Mouse (Mus musculus) brain, embryonic 14.5 days (tissue): ENCODE results near the gene Upf2. TPM values are rescaled to one million over a fixed set of nuclear protein-coding genes. Genes with fewer than 3 reads are reported as not detected.

Experiments used
- DNase-seq: peaks from one replicate; pipeline ENCODE4 v3.0.0-alpha.2; 2011; ENCODE audit warnings: low read depth
- CTCF ChIP-seq: fragments of 200-500 bp; IDR thresholded peaks from 2 replicates; pipeline ENCODE4 v1.5.1; 2012; ENCODE audit warnings: inconsistent platforms, mild to moderate bottlenecking, moderate library complexity, borderline replicate concordance; ENCODE audit not compliant: insufficient read depth, insufficient read length; ENCODE audit errors: extremely low read depth
- POLR2A ChIP-seq: fragments of 200-500 bp; IDR thresholded peaks from 2 replicates; pipeline ENCODE4 v1.6.1; 2012; ENCODE audit warnings: mild to moderate bottlenecking, inconsistent platforms, borderline replicate concordance; ENCODE audit not compliant: poor library complexity, insufficient read depth, insufficient read length, severe bottlenecking; ENCODE audit errors: extremely low read depth
- polyA plus RNA-seq: library from polyadenylated mRNA; depleted of rRNA; stranded (reverse); fragments of >200 nt; gene quantifications from 2 replicates; pipeline ENCODE4 v1.2.3, GENCODE M21; 2012; rRNA removed

Gene Upf2
- polyA plus RNA-seq, 1 experiment, result 16.6 TPM

DNA sequence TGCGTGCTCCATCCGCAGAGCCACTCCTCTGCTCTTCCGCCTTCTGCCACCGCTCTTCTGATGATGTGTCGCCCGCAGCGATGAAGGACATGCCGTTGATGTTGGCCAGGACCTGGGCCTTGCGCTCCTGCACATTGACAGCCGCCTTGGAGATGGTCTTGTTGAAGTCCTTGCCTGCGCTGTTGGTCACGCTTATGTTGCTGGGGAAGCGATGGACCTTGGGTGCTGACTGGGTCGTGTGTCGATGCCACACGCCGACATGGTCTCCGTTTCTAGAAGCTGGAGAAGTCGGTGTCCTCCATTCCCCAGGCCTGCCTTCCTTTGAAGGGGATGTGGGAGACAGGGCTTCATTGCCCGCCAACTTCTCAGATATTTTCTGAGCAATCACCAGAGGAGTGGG lies 149.5 kb downstream of the Upf2 start:
- TF ChIP-seq CTCF (no peak), POLR2A (no peak)
- no peak for DNase-seq

DNA sequence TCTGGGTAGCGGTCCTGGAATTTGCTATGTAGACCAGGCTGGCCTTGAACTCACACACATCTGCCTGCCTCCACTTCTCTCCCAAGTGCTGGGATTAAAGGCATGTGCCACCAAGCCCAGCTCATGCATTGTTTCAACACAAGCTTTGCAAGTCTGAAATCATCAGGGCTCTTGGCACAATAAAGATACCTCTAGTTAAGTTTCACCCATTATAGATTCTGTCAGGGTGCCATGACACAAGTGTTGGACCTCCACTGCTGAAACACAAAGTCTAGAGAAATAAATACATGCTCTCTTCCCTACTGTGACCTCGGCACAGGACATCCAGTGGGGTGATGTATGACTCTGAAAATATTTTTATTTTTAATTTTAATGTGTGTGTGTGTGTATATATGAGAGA lies 154.2 kb downstream of the Upf2 start:
- no peak for DNase-seq
- no peak for TF ChIP-seq CTCF
- no peak for TF ChIP-seq POLR2A

Other genes starting within 250 kb of the Upf2 start
- 5.2 and 7.3 TPM in 2 replicates for gene Camk1d, start 237.0 kb upstream of the Upf2 start, polyA plus RNA-seq
- gene Nudt5, start 106.5 kb upstream of the Upf2 start, polyA plus RNA-seq, result 16.6 and 19.4 TPM in 2 replicates
- gene Cdc123, start 106.3 kb upstream of the Upf2 start, polyA plus RNA-seq, result 151 and 186 TPM in 2 replicates
- gene Gm13199, start 88.5 kb upstream of the Upf2 start, polyA plus RNA-seq, result 6.2 and 12.1 TPM in 2 replicates
- 156 and 186 TPM in 2 replicates for gene Sec61a2, start 56.0 kb upstream of the Upf2 start, polyA plus RNA-seq
- 9.4 and 16.8 TPM in 2 replicates for gene Dhtkd1, start 8.7 kb upstream of the Upf2 start, polyA plus RNA-seq
- 2.4 and 3.1 TPM in 2 replicates for gene Proser2, start 178.7 kb downstream of the Upf2 start, polyA plus RNA-seq